Mouse (Mus musculus): Measurements from ENCODE around the gene Mfsd13b.
A peak's percentile ranks its signal among the peaks of the same experiment; 100 is the strongest.
"Not testable (repeated sequence)": the region's sequence is repeated elsewhere in the genome, so short reads cannot be mapped to it uniquely, and the experiment has no call there.

Mfsd13b gene

GRCm38 (mm10) chr7:120982200-120982841 lies at the start of gene Mfsd13b, which contains the start of gene Cdr2:
Gene Mfsd13b, plus strand, starts transcription at chr7:120982509.
Gene Cdr2, minus strand, starts transcription at chr7:120982312.
- DNase-seq = peak; percentile 88 to 96

- DNase-seq = no peak
These were observed 49.2 kb upstream of the Mfsd13b start for GRCm38 (mm10) chr7:120933110-120933509.

- no peak for DNase-seq
These were observed 48.6 kb upstream of the Mfsd13b start for GRCm38 (mm10) chr7:120933680-120934195.

GRCm38 (mm10) chr7:120934716-120935115 lies 47.6 kb upstream of the Mfsd13b start:
- peak in 1 of 2 experiments; percentile 13 for DNase-seq

- DNase-seq = no peak
These were observed 45.8 kb upstream of the Mfsd13b start for GRCm38 (mm10) chr7:120936522-120936921.

GRCm38 (mm10) chr7:120938206-120938605 lies 44.1 kb upstream of the Mfsd13b start:
- no peak for DNase-seq

- no peak for DNase-seq
These were observed 42.0 kb upstream of the Mfsd13b start for GRCm38 (mm10) chr7:120940343-120940742.

- DNase-seq = no peak
These were observed 41.1 kb upstream of the Mfsd13b start for GRCm38 (mm10) chr7:120941214-120941613.

- DNase-seq = no peak
These were observed 39.8 kb upstream of the Mfsd13b start for GRCm38 (mm10) chr7:120942506-120942905.

GRCm38 (mm10) chr7:120943936-120944509 lies 38.3 kb upstream of the Mfsd13b start:
- DNase-seq = no peak

GRCm38 (mm10) chr7:120953591-120953990 lies 28.7 kb upstream of the Mfsd13b start:
- not testable (repeated sequence) for DNase-seq

- no peak for DNase-seq
These were observed 22.2 kb upstream of the Mfsd13b start for GRCm38 (mm10) chr7:120960116-120960515.

GRCm38 (mm10) chr7:120960601-120961000 lies 21.7 kb upstream of the Mfsd13b start:
- no peak for DNase-seq

GRCm38 (mm10) chr7:120961893-120962292 lies 20.4 kb upstream of the Mfsd13b start:
- no peak for DNase-seq

GRCm38 (mm10) chr7:120963126-120963525 lies 19.2 kb upstream of the Mfsd13b start:
- DNase-seq = no peak

- DNase-seq = no peak
These were observed 13.1 kb upstream of the Mfsd13b start for GRCm38 (mm10) chr7:120969221-120969620.

- DNase-seq = no peak
These were observed 12.2 kb upstream of the Mfsd13b start for GRCm38 (mm10) chr7:120970112-120970511.

GRCm38 (mm10) chr7:120972471-120972870 lies 9.8 kb upstream of the Mfsd13b start:
- not testable (repeated sequence) for DNase-seq

GRCm38 (mm10) chr7:120974001-120974400 lies 8.3 kb upstream of the Mfsd13b start:
- DNase-seq = no peak

- DNase-seq = no peak
These were observed 5.2 kb upstream of the Mfsd13b start for GRCm38 (mm10) chr7:120977063-120977462.

GRCm38 (mm10) chr7:120980041-120980440 lies 2.3 kb upstream of the Mfsd13b start:
- no peak for DNase-seq

- peak; percentile 51 to 52 for DNase-seq
These were observed 1.1 kb upstream of the Mfsd13b start for GRCm38 (mm10) chr7:120980931-120981924.

- no peak for DNase-seq
These were observed 659 bp downstream of the Mfsd13b start for GRCm38 (mm10) chr7:120982968-120983367.
